Mouse (Mus musculus): ENCODE results near the gene Lclat1. TPM values are rescaled to one million over a fixed set of nuclear protein-coding genes. Genes with fewer than 3 reads are reported as not detected.

Lclat1 gene
- polyA plus RNA-seq, 1 experiment from 2014 or later = 24.9 TPM

DNA sequence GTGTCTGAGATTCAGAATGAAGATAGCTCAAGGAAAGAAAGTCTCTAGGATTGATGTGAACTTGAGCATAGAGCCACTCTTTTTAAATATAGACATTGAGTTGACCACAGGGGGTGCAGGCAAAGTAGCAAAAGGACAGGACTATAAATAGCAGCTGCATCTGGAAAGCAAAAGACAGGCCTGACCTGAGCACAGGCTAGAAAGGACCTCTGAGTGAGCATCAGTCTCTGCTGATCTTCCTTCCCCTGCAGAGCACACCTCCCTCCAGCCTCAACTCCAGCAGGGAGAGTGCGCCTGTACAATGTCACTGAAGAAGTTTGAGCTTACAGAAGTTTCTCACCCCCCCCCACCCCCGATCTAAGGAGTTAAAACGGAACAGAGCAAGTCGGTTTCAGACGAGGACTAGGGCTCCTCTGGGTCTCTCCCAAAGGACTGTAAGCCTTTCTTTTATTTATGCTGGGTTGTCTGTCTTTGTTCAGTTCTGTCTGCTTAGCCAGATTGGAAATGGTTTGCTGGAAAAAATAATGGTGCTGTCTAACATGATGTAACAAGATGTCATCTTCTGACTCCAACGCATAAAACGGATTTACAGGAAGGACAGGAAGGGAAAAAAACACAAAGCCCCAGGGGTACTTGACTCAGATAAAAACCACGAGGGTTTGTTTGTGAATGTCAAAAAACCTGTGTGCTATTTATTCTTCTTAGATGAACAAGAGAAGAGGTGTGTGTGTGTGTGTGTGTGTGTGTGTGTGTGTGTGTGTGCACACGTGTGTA lies 26.2 kb upstream of the Lclat1 start:
- Histone ChIP-seq H3K27ac (ENCODE audit: low read depth, low read length) (peak overlapping the region; percentile 37; the same call in 1 of the 2 replicates), H3K9ac (ENCODE audit: low read depth, low read length) (no peak overlapping the region), H3K4me1 (ENCODE audit: control insufficient read depth, insufficient read depth, low read length) (0 out of 2 replicates have a peak, but pooled peaks cover 5% of the 10 kb centered on the region), H3K36me3 (ENCODE audit: control insufficient read depth, insufficient read depth, low read length) (no peaks in the 10 kb centered on the region), H3K4me3 (ENCODE audit: low read length) (no peak overlapping the region), H3K9me3 (ENCODE audit: control insufficient read depth, low read length) (no peaks in the 10 kb centered on the region), H3K27me3 (ENCODE audit: control insufficient read depth, insufficient read depth, low read length) (no peaks in the 10 kb centered on the region), H3K4me2 (replicated peaks; ENCODE audit: low read depth, low read length) (no peak overlapping the region)
- ATAC-seq (ENCODE audit: low FRiP score, low TSS enrichment) = no peak
- 42% methylated on average over 9 of the region's 9 CpGs for WGBS

GRCm38 (mm10) chr17:73082506-73083196 lies 25.1 kb upstream of the Lclat1 start:
- Histone ChIP-seq H3K4me3 (ENCODE audit: low read length) (no peak overlapping the region), H3K27me3 (ENCODE audit: control insufficient read depth, insufficient read depth, low read length) (no peaks in the 10 kb centered on the region), H3K9me3 (ENCODE audit: control insufficient read depth, low read length) (no peaks in the 10 kb centered on the region), H3K4me1 (ENCODE audit: control insufficient read depth, insufficient read depth, low read length) (0 out of 2 replicates have a peak, but pooled peaks cover 4% of the 10 kb centered on the region), H3K4me2 (replicated peaks; ENCODE audit: low read depth, low read length) (no peak overlapping the region), H3K27ac (ENCODE audit: low read depth, low read length) (no peak overlapping the region), H3K9ac (ENCODE audit: low read depth, low read length) (no peak overlapping the region), H3K36me3 (ENCODE audit: control insufficient read depth, insufficient read depth, low read length) (no peaks in the 10 kb centered on the region)
- ATAC-seq (ENCODE audit: low FRiP score, low TSS enrichment) = no peak
- 78% methylated on average over 4 of the region's 4 CpGs for WGBS

- Histone ChIP-seq H3K9ac (ENCODE audit: low read depth, low read length) (no peak overlapping the region), H3K27ac (ENCODE audit: low read depth, low read length) (no peak overlapping the region), H3K4me2 (replicated peaks; ENCODE audit: low read depth, low read length) (no peak overlapping the region), H3K9me3 (ENCODE audit: control insufficient read depth, low read length) (no peaks in the 10 kb centered on the region), H3K27me3 (ENCODE audit: control insufficient read depth, insufficient read depth, low read length) (no peaks in the 10 kb centered on the region), H3K36me3 (ENCODE audit: control insufficient read depth, insufficient read depth, low read length) (no peaks in the 10 kb centered on the region), H3K4me1 (ENCODE audit: control insufficient read depth, insufficient read depth, low read length) (0 out of 2 replicates have a peak, but pooled peaks cover 4% of the 10 kb centered on the region), H3K4me3 (ENCODE audit: low read length) (no peak overlapping the region)
- ATAC-seq (ENCODE audit: low FRiP score, low TSS enrichment) = no peak
- 48% methylated on average over 13 of the region's 13 CpGs for WGBS
Measured at GRCm38 (mm10) chr17:73087045-73087910, 20.5 kb upstream of the Lclat1 start.

- Histone ChIP-seq H3K9ac (ENCODE audit: low read depth, low read length) (no peak overlapping the region), H3K4me2 (replicated peaks; ENCODE audit: low read depth, low read length) (no peak overlapping the region), H3K27me3 (ENCODE audit: control insufficient read depth, insufficient read depth, low read length) (no peaks in the 10 kb centered on the region), H3K36me3 (ENCODE audit: control insufficient read depth, insufficient read depth, low read length) (no peaks in the 10 kb centered on the region), H3K4me1 (ENCODE audit: control insufficient read depth, insufficient read depth, low read length) (0 out of 2 replicates have a peak, but pooled peaks cover 4% of the 10 kb centered on the region), H3K27ac (ENCODE audit: low read depth, low read length) (no peak overlapping the region), H3K4me3 (ENCODE audit: low read length) (no peak overlapping the region), H3K9me3 (ENCODE audit: control insufficient read depth, low read length) (no peaks in the 10 kb centered on the region)
- ATAC-seq (ENCODE audit: low FRiP score, low TSS enrichment) = no peak
- 92% methylated on average over 8 of the region's 8 CpGs for WGBS
Measured at GRCm38 (mm10) chr17:73091368-73091767, 16.4 kb upstream of the Lclat1 start.

GRCm38 (mm10) chr17:73092103-73093097 lies 15.4 kb upstream of the Lclat1 start:
- no peaks in the 10 kb centered on the region for H3K27me3 ChIP-seq (ENCODE audit: control insufficient read depth, insufficient read depth, low read length)
- H3K4me1 ChIP-seq (ENCODE audit: control insufficient read depth, insufficient read depth, low read length) = no peaks in the 10 kb centered on the region
- H3K9ac ChIP-seq (ENCODE audit: low read depth, low read length) = no peak overlapping the region
- no peaks in the 10 kb centered on the region for H3K36me3 ChIP-seq (ENCODE audit: control insufficient read depth, insufficient read depth, low read length)
- no peaks in the 10 kb centered on the region for H3K9me3 ChIP-seq (ENCODE audit: control insufficient read depth, low read length)
- no peak overlapping the region for H3K4me2 ChIP-seq (replicated peaks; ENCODE audit: low read depth, low read length)
- no peak overlapping the region for H3K4me3 ChIP-seq (ENCODE audit: low read length)
- 68% methylated on average over 12 of the region's 12 CpGs for WGBS
- ATAC-seq (ENCODE audit: low FRiP score, low TSS enrichment) = no peak
- H3K27ac ChIP-seq (ENCODE audit: low read depth, low read length) = no peak overlapping the region

DNA sequence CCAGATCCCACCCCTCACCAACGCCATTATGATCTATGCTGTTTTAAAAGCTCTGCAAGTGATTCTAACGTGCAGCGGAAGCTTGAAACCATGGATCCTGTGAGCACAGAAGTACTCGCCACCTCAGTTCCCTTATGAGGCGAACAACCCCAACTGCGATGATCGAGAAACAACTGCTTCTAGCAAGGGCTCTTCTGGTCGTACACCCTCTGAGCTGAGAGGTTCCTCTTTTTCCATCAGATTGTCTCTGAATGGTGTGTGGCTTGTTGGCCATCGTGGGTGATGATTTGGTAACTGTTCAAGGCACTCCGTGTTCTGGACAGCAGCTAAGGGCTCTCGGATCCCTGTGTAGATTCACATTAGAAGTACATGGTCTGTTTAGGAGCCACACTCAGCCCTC lies 12.7 kb upstream of the Lclat1 start:
- 86% methylated on average over 11 of the region's 11 CpGs for WGBS
- Histone ChIP-seq H3K27me3 (ENCODE audit: control insufficient read depth, insufficient read depth, low read length) (no peaks in the 10 kb centered on the region), H3K4me1 (ENCODE audit: control insufficient read depth, insufficient read depth, low read length) (no peaks in the 10 kb centered on the region), H3K36me3 (ENCODE audit: control insufficient read depth, insufficient read depth, low read length) (no peaks in the 10 kb centered on the region), H3K4me3 (ENCODE audit: low read length) (no peak overlapping the region), H3K4me2 (replicated peaks; ENCODE audit: low read depth, low read length) (no peak overlapping the region), H3K9me3 (ENCODE audit: control insufficient read depth, low read length) (no peaks in the 10 kb centered on the region), H3K9ac (ENCODE audit: low read depth, low read length) (no peak overlapping the region), H3K27ac (ENCODE audit: low read depth, low read length) (no peak overlapping the region)
- no peak for ATAC-seq (ENCODE audit: low FRiP score, low TSS enrichment)

GRCm38 (mm10) chr17:73095585-73095984 lies 12.2 kb upstream of the Lclat1 start:
- Histone ChIP-seq H3K27ac (ENCODE audit: low read depth, low read length) (no peak overlapping the region), H3K36me3 (ENCODE audit: control insufficient read depth, insufficient read depth, low read length) (no peaks in the 10 kb centered on the region), H3K27me3 (ENCODE audit: control insufficient read depth, insufficient read depth, low read length) (no peaks in the 10 kb centered on the region), H3K4me1 (ENCODE audit: control insufficient read depth, insufficient read depth, low read length) (no peaks in the 10 kb centered on the region), H3K4me3 (ENCODE audit: low read length) (no peak overlapping the region), H3K4me2 (replicated peaks; ENCODE audit: low read depth, low read length) (no peak overlapping the region), H3K9me3 (ENCODE audit: control insufficient read depth, low read length) (no peaks in the 10 kb centered on the region), H3K9ac (ENCODE audit: low read depth, low read length) (no peak overlapping the region)
- 91% methylated on average over 8 of the region's 8 CpGs for WGBS
- no peak for ATAC-seq (ENCODE audit: low FRiP score, low TSS enrichment)

GRCm38 (mm10) chr17:73096484-73096883 lies 11.3 kb upstream of the Lclat1 start:
- Histone ChIP-seq H3K36me3 (ENCODE audit: control insufficient read depth, insufficient read depth, low read length) (no peaks in the 10 kb centered on the region), H3K4me2 (replicated peaks; ENCODE audit: low read depth, low read length) (no peak overlapping the region), H3K9ac (ENCODE audit: low read depth, low read length) (no peak overlapping the region), H3K4me1 (ENCODE audit: control insufficient read depth, insufficient read depth, low read length) (no peaks in the 10 kb centered on the region), H3K27ac (ENCODE audit: low read depth, low read length) (no peak overlapping the region), H3K27me3 (ENCODE audit: control insufficient read depth, insufficient read depth, low read length) (no peaks in the 10 kb centered on the region), H3K4me3 (ENCODE audit: low read length) (no peak overlapping the region), H3K9me3 (ENCODE audit: control insufficient read depth, low read length) (no peaks in the 10 kb centered on the region)
- 32% methylated on average over 5 of the region's 5 CpGs for WGBS
- ATAC-seq (ENCODE audit: low FRiP score, low TSS enrichment) = no peak

Measured in kidney, embryonic 14.5 days (tissue).